15 mouse cellular contexts compared by ENCODE assay signal in genomic region chr4:57307747-57308146, GRCm38 (mm10).
"Had no signal": no experiment of that assay in that cellular context is flagged by ENCODE, and none has a peak within 500 bp of the region (broad histone marks: within the 10 kb centered on the region; RNA-seq: fewer than 3 reads in every experiment).

No protein-coding gene starts in this region.

- H3K27ac ChIP-seq: kidney, postnatal 0 days; limb, embryonic 15.5 days; liver, embryonic 12.5 days; lung, embryonic 15.5 days; midbrain, embryonic 10.5 days; neural tube, embryonic 13.5 days; stomach, embryonic 15.5 days had no signal

- H3K4me3 ChIP-seq: liver, embryonic 12.5 days; midbrain, embryonic 10.5 days; neural tube, embryonic 13.5 days; stomach, embryonic 15.5 days had no signal

- DNase-seq: layer of hippocampus, adult 9-11 months; layer of hippocampus, postnatal 36 days; midbrain, embryonic 14.5 days; retina, postnatal 1 day; right cerebral cortex, postnatal 4 days; spleen, adult 18-20 months; thymus, adult 2 months; thymus, postnatal 25 days had no signal

- ATAC-seq: liver, embryonic 12.5 days had no signal

- H3K9ac ChIP-seq: limb, embryonic 15.5 days; liver, embryonic 12.5 days; lung, embryonic 15.5 days; neural tube, embryonic 13.5 days; stomach, embryonic 15.5 days had no signal

- H3K27me3 ChIP-seq: stomach, embryonic 15.5 days had no signal

- H3K4me1 ChIP-seq: liver, embryonic 12.5 days; neural tube, embryonic 13.5 days; stomach, embryonic 15.5 days had no signal

- H3K9me3 ChIP-seq: limb, embryonic 15.5 days; liver, embryonic 12.5 days; lung, embryonic 15.5 days; midbrain, embryonic 10.5 days; neural tube, embryonic 13.5 days; stomach, embryonic 15.5 days had no signal

- H3K36me3 ChIP-seq: limb, embryonic 15.5 days; liver, embryonic 12.5 days; lung, embryonic 15.5 days; midbrain, embryonic 10.5 days; neural tube, embryonic 13.5 days; stomach, embryonic 15.5 days had no signal
